Mouse (Mus musculus): ENCODE measurements around the gene Rhog. TPM values are rescaled to one million over a fixed set of nuclear protein-coding genes. Genes with fewer than 3 reads are reported as not detected.
A peak's percentile ranks its signal among the peaks of the same experiment; 100 is the strongest.

The Rhog gene
- polyA plus RNA-seq, 1 experiment from 2014 or later, result 63.7 TPM

DNA sequence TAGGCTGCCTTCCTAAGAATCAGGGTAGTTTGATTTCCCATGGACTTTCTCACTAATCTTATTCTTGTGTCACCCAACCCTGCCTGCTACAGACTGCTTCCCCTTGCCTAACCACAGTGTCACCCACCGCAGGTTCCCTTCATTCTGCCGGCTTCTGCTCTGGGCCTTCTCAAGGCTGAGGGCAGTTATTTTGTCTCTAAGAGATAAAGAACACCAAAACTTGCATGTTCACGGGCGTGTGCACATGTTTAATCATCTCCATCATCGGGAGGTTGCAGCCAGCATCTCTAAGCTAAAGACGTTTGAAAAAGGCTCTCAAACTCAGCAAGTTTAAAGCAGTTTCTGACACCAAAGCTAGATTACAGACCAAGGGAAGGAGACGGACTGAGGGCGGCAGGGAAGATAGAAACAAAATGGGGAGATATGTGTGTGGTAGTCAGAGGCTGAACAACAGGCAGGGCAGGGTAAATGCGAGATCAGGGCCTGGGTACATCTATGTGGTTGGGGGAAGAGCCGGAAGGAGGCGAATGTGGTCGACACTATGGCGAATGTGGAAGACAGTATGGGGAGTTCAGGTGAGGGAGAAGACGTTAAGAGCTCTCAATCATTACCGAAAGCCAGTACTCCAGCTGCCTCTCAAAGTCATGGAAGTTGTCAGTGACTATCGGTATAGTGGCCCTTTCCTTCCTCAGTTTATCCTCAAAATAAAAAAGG is 7.0 kb downstream of the Rhog start:
- Histone ChIP-seq H3K9me3 (ENCODE audit: control insufficient read depth, low read length) (no peaks in the 10 kb centered on the region), H3K4me2 (ENCODE audit: low read length) (peak overlapping the region; percentile 89), H3K9ac (ENCODE audit: low read length) (peak overlapping the region; percentile 85), H3K27ac (ENCODE audit: low read depth) (0 out of 2 replicates have a peak overlapping the region, but pooled peaks have one; percentile 97), H3K4me3 (ENCODE audit: low read depth, low read length) (peak overlapping the region; percentile 77), H3K27me3 (replicated peaks; ENCODE audit: control insufficient read depth, insufficient read depth, low read length) (no peaks in the 10 kb centered on the region), H3K36me3 (ENCODE audit: control insufficient read depth, insufficient read depth, low read length) (no peaks in the 10 kb centered on the region), H3K4me1 (replicated peaks; ENCODE audit: control insufficient read depth, insufficient read depth, low read length) (peaks cover 49% of the 10 kb centered on the region)
- DNase-seq (ENCODE audit: low spot score) (no peak), ATAC-seq (replicated peaks; ENCODE audit: low FRiP score, low TSS enrichment, low read depth) (no peak)
- 17% methylated on average over 16 of the region's 16 CpGs for WGBS

GRCm38 (mm10) chr7:102246956-102247797 is 8.7 kb downstream of the Rhog start:
- no peak overlapping the region for H3K4me3 ChIP-seq (ENCODE audit: low read depth, low read length)
- peak overlapping the region; percentile 89 for H3K4me2 ChIP-seq (ENCODE audit: low read length)
- H3K9me3 ChIP-seq (ENCODE audit: control insufficient read depth, low read length), result no peaks in the 10 kb centered on the region
- DNase-seq (ENCODE audit: low spot score) (no peak), ATAC-seq (replicated peaks; ENCODE audit: low FRiP score, low TSS enrichment, low read depth) (no peak)
- peaks cover 55% of the 10 kb centered on the region for H3K4me1 ChIP-seq (replicated peaks; ENCODE audit: control insufficient read depth, insufficient read depth, low read length)
- H3K27ac ChIP-seq (ENCODE audit: low read depth), result 0 out of 2 replicates have a peak overlapping the region, but pooled peaks have one; percentile 6
- no peaks in the 10 kb centered on the region for H3K27me3 ChIP-seq (replicated peaks; ENCODE audit: control insufficient read depth, insufficient read depth, low read length)
- H3K36me3 ChIP-seq (ENCODE audit: control insufficient read depth, insufficient read depth, low read length), result no peaks in the 10 kb centered on the region
- 58% methylated on average over 12 of the region's 12 CpGs for WGBS
- 0 out of 2 replicates have a peak overlapping the region, but pooled peaks have one; percentile 5 for H3K9ac ChIP-seq (ENCODE audit: low read length)

DNA sequence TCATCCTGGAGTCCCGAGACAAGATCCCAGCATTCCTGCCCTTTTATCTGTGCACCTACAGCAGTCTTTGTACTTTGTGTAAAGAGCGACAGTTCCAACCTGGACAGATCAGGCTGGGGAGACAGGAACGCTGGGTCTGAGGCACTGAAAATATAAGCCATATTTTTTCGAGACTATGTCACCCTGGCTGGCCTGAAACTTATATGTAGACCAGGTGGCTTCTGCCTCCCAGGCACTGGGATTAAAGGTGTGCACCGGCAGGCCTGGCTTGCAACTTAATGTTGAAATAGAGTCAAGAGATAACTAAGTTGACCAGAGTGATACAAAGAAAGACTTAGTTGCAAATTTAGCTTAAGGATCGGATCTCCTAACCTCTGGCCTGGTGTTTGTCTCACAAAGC is 9.6 kb downstream of the Rhog start:
- H3K9ac ChIP-seq (ENCODE audit: low read length), result no peak overlapping the region
- ATAC-seq (replicated peaks; ENCODE audit: low FRiP score, low TSS enrichment, low read depth) (no peak), DNase-seq (ENCODE audit: low spot score) (no peak)
- H3K36me3 ChIP-seq (ENCODE audit: control insufficient read depth, insufficient read depth, low read length), result peaks cover 6% of the 10 kb centered on the region
- 0 out of 2 replicates have a peak overlapping the region, but pooled peaks have one; percentile 6 for H3K4me2 ChIP-seq (ENCODE audit: low read length)
- WGBS, result 41% methylated on average over 6 of the region's 6 CpGs
- no peaks in the 10 kb centered on the region for H3K9me3 ChIP-seq (ENCODE audit: control insufficient read depth, low read length)
- H3K4me3 ChIP-seq (ENCODE audit: low read depth, low read length), result no peak overlapping the region
- no peak overlapping the region for H3K27ac ChIP-seq (ENCODE audit: low read depth)
- H3K4me1 ChIP-seq (replicated peaks; ENCODE audit: control insufficient read depth, insufficient read depth, low read length), result peaks cover 55% of the 10 kb centered on the region
- no peaks in the 10 kb centered on the region for H3K27me3 ChIP-seq (replicated peaks; ENCODE audit: control insufficient read depth, insufficient read depth, low read length)

DNA sequence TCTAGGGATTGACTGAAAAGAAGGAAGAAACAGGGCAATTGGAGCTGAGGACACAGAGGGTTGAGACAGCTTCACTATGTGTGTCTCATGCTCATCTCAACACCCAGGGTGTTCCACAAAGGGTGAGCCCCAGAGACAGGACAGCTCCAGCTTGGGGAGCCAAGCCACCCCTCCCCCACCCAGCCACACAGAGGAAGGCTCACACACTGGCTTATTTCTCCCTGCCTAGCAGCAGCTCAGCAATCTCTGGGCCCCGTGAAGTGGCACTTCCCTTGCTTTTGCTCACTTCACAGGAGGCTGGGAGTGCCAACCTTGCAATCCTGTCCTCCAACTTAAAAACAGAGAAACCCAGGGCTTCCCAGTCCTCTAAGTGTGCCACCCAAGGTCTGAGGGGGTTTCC is 10.1 kb downstream of the Rhog start:
- peaks cover 11% of the 10 kb centered on the region for H3K36me3 ChIP-seq (ENCODE audit: control insufficient read depth, insufficient read depth, low read length)
- DNase-seq (ENCODE audit: low spot score) (no peak), ATAC-seq (replicated peaks; ENCODE audit: low FRiP score, low TSS enrichment, low read depth) (no peak)
- peaks cover 55% of the 10 kb centered on the region for H3K4me1 ChIP-seq (replicated peaks; ENCODE audit: control insufficient read depth, insufficient read depth, low read length)
- no peaks in the 10 kb centered on the region for H3K9me3 ChIP-seq (ENCODE audit: control insufficient read depth, low read length)
- peak overlapping the region; percentile 3; the same call in 1 of the 2 replicates for H3K27ac ChIP-seq (ENCODE audit: low read depth)
- whole genome bisulfite sequencing, result 21% methylated on average over 1 of the region's 1 CpGs
- H3K4me2 ChIP-seq (ENCODE audit: low read length), result 0 out of 2 replicates have a peak overlapping the region, but pooled peaks have one; percentile 6
- 0 out of 2 replicates have a peak overlapping the region, but pooled peaks have one; percentile 15 for H3K9ac ChIP-seq (ENCODE audit: low read length)
- no peak overlapping the region for H3K4me3 ChIP-seq (ENCODE audit: low read depth, low read length)
- H3K27me3 ChIP-seq (replicated peaks; ENCODE audit: control insufficient read depth, insufficient read depth, low read length), result no peaks in the 10 kb centered on the region

DNA sequence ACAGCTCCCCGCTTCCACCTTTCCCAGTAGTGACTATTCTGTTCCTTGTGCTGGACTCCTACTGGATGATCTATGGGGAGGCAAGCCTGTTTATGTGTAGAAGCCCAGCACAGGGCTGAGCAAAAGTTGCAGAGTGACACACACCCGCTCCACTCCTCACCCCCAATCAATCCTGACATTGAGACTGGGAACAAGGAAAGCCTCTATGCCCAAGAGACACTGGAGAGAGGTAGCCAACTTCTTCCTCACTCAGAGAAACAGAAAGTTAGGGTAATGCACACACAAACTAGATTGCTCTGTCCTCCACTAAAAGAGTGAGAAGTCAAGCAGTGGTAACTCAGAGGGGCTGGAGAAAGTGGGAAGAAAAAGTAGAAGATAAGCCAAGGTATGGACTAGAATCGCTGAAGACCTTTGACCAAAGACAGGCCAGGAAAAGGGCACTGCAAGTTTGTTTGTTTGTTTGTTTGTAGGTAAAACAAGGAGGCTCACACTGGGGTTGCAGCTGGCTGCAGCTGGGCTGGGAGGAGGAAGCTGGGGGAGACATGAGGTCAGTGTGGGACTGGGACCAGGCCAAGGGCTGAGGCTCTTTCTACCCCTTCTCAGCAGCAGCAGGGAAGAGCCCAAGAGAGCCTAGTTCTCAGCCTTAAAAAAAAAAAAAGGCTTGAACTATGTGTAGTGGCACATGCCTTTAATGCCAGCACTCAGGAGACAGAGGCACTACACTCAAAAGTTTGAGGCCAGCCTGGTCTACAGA is 10.9 kb downstream of the Rhog start:
- Histone ChIP-seq H3K4me1 (replicated peaks; ENCODE audit: control insufficient read depth, insufficient read depth, low read length) (peaks cover 55% of the 10 kb centered on the region), H3K4me2 (ENCODE audit: low read length) (no peak overlapping the region), H3K36me3 (ENCODE audit: control insufficient read depth, insufficient read depth, low read length) (peaks cover 18% of the 10 kb centered on the region), H3K27ac (ENCODE audit: low read depth) (no peak overlapping the region; the same call in 1 of the 2 replicates), H3K9me3 (ENCODE audit: control insufficient read depth, low read length) (no peaks in the 10 kb centered on the region), H3K9ac (ENCODE audit: low read length) (no peak overlapping the region), H3K27me3 (replicated peaks; ENCODE audit: control insufficient read depth, insufficient read depth, low read length) (no peaks in the 10 kb centered on the region), H3K4me3 (ENCODE audit: low read depth, low read length) (no peak overlapping the region)
- DNase-seq (ENCODE audit: low spot score) (no peak), ATAC-seq (replicated peaks; ENCODE audit: low FRiP score, low TSS enrichment, low read depth) (no peak)
- WGBS, result 79% methylated on average over 3 of the region's 3 CpGs

DNA sequence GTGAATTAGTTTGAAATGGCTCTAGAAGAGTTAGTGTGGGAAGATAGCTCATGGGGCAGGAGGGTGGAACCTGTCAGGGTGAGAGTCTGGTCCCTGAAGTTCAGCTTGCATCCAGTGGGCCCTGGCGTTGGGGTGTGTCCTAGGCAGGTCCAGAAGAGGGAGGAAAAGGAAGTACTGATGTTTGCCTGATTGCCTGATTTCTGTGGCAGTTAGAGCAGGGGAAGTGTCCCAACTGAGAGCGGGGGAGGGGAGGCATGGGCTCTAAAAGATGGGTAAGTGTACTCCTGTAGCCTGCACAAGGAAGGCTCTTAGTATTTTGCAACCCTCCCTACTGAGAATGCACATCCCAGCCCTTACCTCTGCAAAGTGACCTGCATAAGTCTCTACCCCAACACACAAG is 12.0 kb downstream of the Rhog start:
- 80% methylated on average over 2 of the region's 2 CpGs for WGBS
- no peaks in the 10 kb centered on the region for H3K27me3 ChIP-seq (replicated peaks; ENCODE audit: control insufficient read depth, insufficient read depth, low read length)
- H3K9ac ChIP-seq (ENCODE audit: low read length), result no peak overlapping the region
- peaks cover 52% of the 10 kb centered on the region for H3K4me1 ChIP-seq (replicated peaks; ENCODE audit: control insufficient read depth, insufficient read depth, low read length)
- no peak for DNase-seq (ENCODE audit: low spot score)
- no peak overlapping the region for H3K4me2 ChIP-seq (ENCODE audit: low read length)
- H3K27ac ChIP-seq (ENCODE audit: low read depth), result no peak overlapping the region
- H3K4me3 ChIP-seq (ENCODE audit: low read depth, low read length), result no peak overlapping the region
- ATAC-seq (replicated peaks; ENCODE audit: low FRiP score, low TSS enrichment, low read depth), result no peak
- H3K9me3 ChIP-seq (ENCODE audit: control insufficient read depth, low read length), result no peaks in the 10 kb centered on the region
- H3K36me3 ChIP-seq (ENCODE audit: control insufficient read depth, insufficient read depth, low read length), result peaks cover 28% of the 10 kb centered on the region

- ATAC-seq (replicated peaks; ENCODE audit: low FRiP score, low TSS enrichment, low read depth) (no peak), DNase-seq (ENCODE audit: low spot score) (no peak)
- no peak overlapping the region for H3K9ac ChIP-seq (ENCODE audit: low read length)
- peaks cover 42% of the 10 kb centered on the region for H3K4me1 ChIP-seq (replicated peaks; ENCODE audit: control insufficient read depth, insufficient read depth, low read length)
- H3K36me3 ChIP-seq (ENCODE audit: control insufficient read depth, insufficient read depth, low read length), result peaks cover 37% of the 10 kb centered on the region
- no peak overlapping the region for H3K4me3 ChIP-seq (ENCODE audit: low read depth, low read length)
- H3K27me3 ChIP-seq (replicated peaks; ENCODE audit: control insufficient read depth, insufficient read depth, low read length), result no peaks in the 10 kb centered on the region
- WGBS, result 74% methylated on average over 3 of the region's 3 CpGs
- no peak overlapping the region for H3K27ac ChIP-seq (ENCODE audit: low read depth)
- H3K9me3 ChIP-seq (ENCODE audit: control insufficient read depth, low read length), result no peaks in the 10 kb centered on the region
- H3K4me2 ChIP-seq (ENCODE audit: low read length), result no peak overlapping the region
Measured at GRCm38 (mm10) chr7:102242917-102243316, 12.9 kb downstream of the Rhog start.

DNA sequence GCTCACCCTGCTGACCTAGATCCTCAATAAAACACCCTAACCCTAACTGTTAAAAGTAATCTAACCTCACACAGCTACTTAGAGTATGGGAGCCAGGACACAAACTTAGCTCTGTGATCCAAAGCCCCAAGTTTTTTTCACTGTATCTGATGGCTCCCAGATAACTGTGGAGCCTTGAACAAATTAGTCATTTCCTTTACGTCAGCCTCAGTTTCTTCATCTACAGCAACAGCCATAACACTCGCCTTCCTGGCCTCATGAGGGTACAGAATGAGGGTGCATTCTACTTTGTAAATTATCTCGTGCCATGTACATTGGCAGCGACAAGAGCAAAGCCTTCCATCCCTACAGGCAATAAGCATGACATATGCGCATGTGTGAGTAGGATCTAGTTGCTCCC is 13.5 kb downstream of the Rhog start:
- H3K4me1 ChIP-seq (replicated peaks; ENCODE audit: control insufficient read depth, insufficient read depth, low read length), result peaks cover 37% of the 10 kb centered on the region
- DNase-seq (ENCODE audit: low spot score) (no peak), ATAC-seq (replicated peaks; ENCODE audit: low FRiP score, low TSS enrichment, low read depth) (no peak)
- H3K27ac ChIP-seq (ENCODE audit: low read depth), result no peak overlapping the region
- no peak overlapping the region for H3K4me2 ChIP-seq (ENCODE audit: low read length)
- H3K27me3 ChIP-seq (replicated peaks; ENCODE audit: control insufficient read depth, insufficient read depth, low read length), result no peaks in the 10 kb centered on the region
- H3K9me3 ChIP-seq (ENCODE audit: control insufficient read depth, low read length), result no peaks in the 10 kb centered on the region
- no peak overlapping the region for H3K9ac ChIP-seq (ENCODE audit: low read length)
- peaks cover 43% of the 10 kb centered on the region for H3K36me3 ChIP-seq (ENCODE audit: control insufficient read depth, insufficient read depth, low read length)
- no peak overlapping the region for H3K4me3 ChIP-seq (ENCODE audit: low read depth, low read length)
- WGBS, result 86% methylated on average over 5 of the region's 5 CpGs

Data from intestine, embryonic 14.5 days (tissue).